Mouse (Mus musculus) midbrain, embryonic 14.5 days (tissue): ENCODE measurements around the gene Tenm3. TPM values are rescaled to one million over a fixed set of nuclear protein-coding genes. Genes with fewer than 3 reads are reported as not detected.

Source experiments
- ATAC-seq: fragments of 200-750 bp; cut with Nextera tagmentation; 2 replicates; pipeline ENCODE4 v1.8.0; 2017; ENCODE audit warnings: moderate number of reproducible peaks, moderate library complexity; ENCODE audit not compliant: low FRiP score, low TSS enrichment
- DNase-seq: peaks from one replicate; pipeline ENCODE4 v3.0.0-alpha.2; 2015
- H3K27ac ChIP-seq: fragments of 300-500 bp; sonication (generic); replicated peaks from 2 replicates; pipeline ENCODE4 v1.5.1; 2014; ENCODE audit warnings: mild to moderate bottlenecking, low read depth, low read length, moderate library complexity
- H3K27me3 ChIP-seq: fragments of 300-500 bp; sonication (generic); 2 replicates; pipeline ENCODE4 v1.6.1; 2014; ENCODE audit warnings: low read length, control low read depth, mixed read lengths; ENCODE audit not compliant: control insufficient read depth, insufficient read depth
- H3K36me3 ChIP-seq: fragments of 300-500 bp; sonication (generic); 2 replicates; pipeline ENCODE4 v1.6.1; 2014; ENCODE audit warnings: low read length, control low read depth; ENCODE audit not compliant: control insufficient read depth, insufficient read depth
- H3K4me1 ChIP-seq: fragments of 300-500 bp; sonication (generic); 2 replicates; pipeline ENCODE4 v1.6.1; 2014; ENCODE audit warnings: mild to moderate bottlenecking, antibody characterized with exemption, low read length, control low read depth; ENCODE audit not compliant: control insufficient read depth, insufficient read depth
- H3K4me2 ChIP-seq: fragments of 300-500 bp; sonication (generic); 2 replicates; pipeline ENCODE4 v1.6.1; 2014; ENCODE audit warnings: mild to moderate bottlenecking, low read length, moderate library complexity
- H3K4me3 ChIP-seq: fragments of 300-500 bp; sonication (generic); replicated peaks from 2 replicates; pipeline ENCODE4 v1.5.1; 2014; ENCODE audit warnings: low read depth, low read length
- H3K9ac ChIP-seq: fragments of 300-500 bp; sonication (generic); replicated peaks from 2 replicates; pipeline ENCODE4 v1.6.1; 2014; ENCODE audit warnings: mild to moderate bottlenecking, low read length, moderate library complexity
- H3K9me3 ChIP-seq: fragments of 300-500 bp; sonication (generic); 2 replicates; pipeline ENCODE4 v1.6.1; 2016; ENCODE audit warnings: low read length, control low read depth, mixed read lengths; ENCODE audit not compliant: control insufficient read depth
- WGBS: fragments of 180-500 bp; shearing (Covaris S2); extraction: QIAGEN DNeasy Blood & Tissue Kit; methylation state at CpG from one replicate; pipeline ENCODE4 v1.1.7; 2014; 5-methylcytosine and 5-hydroxymethylcytosine counted together
- polyA plus RNA-seq: library from polyadenylated mRNA; unstranded; fragments of >200 nt; fragmentation: Nextera tagmentation; extraction: Ambion mirVana; gene quantifications from 2 replicates; pipeline ENCODE4 v1.2.1, GENCODE M21; 2014

The Tenm3 gene
- polyA plus RNA-seq, 1 experiment from 2014 or later, result 61.6 TPM

- no peak for DNase-seq
- no peaks in the 10 kb centered on the region for H3K9me3 ChIP-seq
- no peak overlapping the region for H3K9ac ChIP-seq
- WGBS, result 71% methylated on average over 8 of the region's 8 CpGs
- no peak overlapping the region for H3K4me2 ChIP-seq
- H3K27me3 ChIP-seq, result no peaks in the 10 kb centered on the region
- no peaks in the 10 kb centered on the region for H3K36me3 ChIP-seq
- ATAC-seq, result no peak
- no peak overlapping the region for H3K27ac ChIP-seq
- H3K4me1 ChIP-seq, result 0 out of 2 replicates have a peak, but pooled peaks cover 3% of the 10 kb centered on the region
- H3K4me3 ChIP-seq, result no peak overlapping the region
These were observed 321.7 kb downstream of the Tenm3 start for GRCm38 (mm10) chr8:48522004-48522403.

- no peaks in the 10 kb centered on the region for H3K36me3 ChIP-seq
- H3K27me3 ChIP-seq, result no peaks in the 10 kb centered on the region
- H3K4me2 ChIP-seq, result no peak overlapping the region
- no peak overlapping the region for H3K27ac ChIP-seq
- 0 out of 2 replicates have a peak, but pooled peaks cover 3% of the 10 kb centered on the region for H3K4me1 ChIP-seq
- ATAC-seq (no peak), DNase-seq (no peak)
- H3K9me3 ChIP-seq, result no peaks in the 10 kb centered on the region
- H3K4me3 ChIP-seq, result no peak overlapping the region
- H3K9ac ChIP-seq, result no peak overlapping the region
These were observed 326.3 kb downstream of the Tenm3 start for GRCm38 (mm10) chr8:48517431-48517830.

- Histone ChIP-seq H3K9me3 (no peaks in the 10 kb centered on the region), H3K4me1 (peaks cover 10% of the 10 kb centered on the region), H3K9ac (no peak overlapping the region), H3K27ac (no peak overlapping the region), H3K27me3 (no peaks in the 10 kb centered on the region), H3K4me2 (no peak overlapping the region), H3K4me3 (no peak overlapping the region), H3K36me3 (no peaks in the 10 kb centered on the region)
- ATAC-seq, result no peak
- WGBS, result 85% methylated on average over 4 of the region's 4 CpGs
- DNase-seq, result no peak
These were observed 329.5 kb downstream of the Tenm3 start for GRCm38 (mm10) chr8:48514230-48514629.

GRCm38 (mm10) chr8:48513801-48514200 is 329.9 kb downstream of the Tenm3 start:
- DNase-seq, result no peak
- Histone ChIP-seq H3K4me3 (no peak overlapping the region), H3K27me3 (no peaks in the 10 kb centered on the region), H3K4me2 (no peak overlapping the region), H3K9ac (no peak overlapping the region), H3K27ac (no peak overlapping the region), H3K9me3 (no peaks in the 10 kb centered on the region), H3K4me1 (peaks cover 14% of the 10 kb centered on the region), H3K36me3 (no peaks in the 10 kb centered on the region)
- WGBS, result 97% methylated on average over 7 of the region's 7 CpGs
- no peak for ATAC-seq

- no peak overlapping the region for H3K27ac ChIP-seq
- peaks cover 14% of the 10 kb centered on the region for H3K4me1 ChIP-seq
- WGBS, result 83% methylated on average over 12 of the region's 12 CpGs
- no peaks in the 10 kb centered on the region for H3K36me3 ChIP-seq
- no peaks in the 10 kb centered on the region for H3K9me3 ChIP-seq
- H3K27me3 ChIP-seq, result no peaks in the 10 kb centered on the region
- H3K4me3 ChIP-seq, result no peak overlapping the region
- no peak overlapping the region for H3K9ac ChIP-seq
- no peak for DNase-seq
- ATAC-seq, result no peak
- H3K4me2 ChIP-seq, result no peak overlapping the region; the same call in 1 of the 2 replicates
These were observed 332.2 kb downstream of the Tenm3 start for GRCm38 (mm10) chr8:48511546-48511945.

GRCm38 (mm10) chr8:48511137-48511536 is 332.6 kb downstream of the Tenm3 start:
- H3K27ac ChIP-seq, result no peak overlapping the region
- no peak overlapping the region for H3K9ac ChIP-seq
- no peaks in the 10 kb centered on the region for H3K36me3 ChIP-seq
- H3K4me3 ChIP-seq, result no peak overlapping the region
- ATAC-seq, result no peak
- no peaks in the 10 kb centered on the region for H3K9me3 ChIP-seq
- WGBS, result 84% methylated on average over 14 of the region's 14 CpGs
- H3K4me1 ChIP-seq, result peaks cover 14% of the 10 kb centered on the region
- no peak overlapping the region for H3K4me2 ChIP-seq
- no peaks in the 10 kb centered on the region for H3K27me3 ChIP-seq
- peak; percentile 52 for DNase-seq

GRCm38 (mm10) chr8:48508641-48509599 is 334.8 kb downstream of the Tenm3 start:
- H3K9ac ChIP-seq, result peak overlapping the region; percentile 53
- ATAC-seq (peak; percentile 78), DNase-seq (peak; percentile 80)
- H3K27me3 ChIP-seq, result no peaks in the 10 kb centered on the region
- peak overlapping the region; percentile 33 for H3K4me3 ChIP-seq
- 21% methylated on average over 29 of the region's 29 CpGs for WGBS
- no peaks in the 10 kb centered on the region for H3K9me3 ChIP-seq
- peaks cover 14% of the 10 kb centered on the region for H3K4me1 ChIP-seq
- peak overlapping the region; percentile 61 for H3K4me2 ChIP-seq
- H3K27ac ChIP-seq, result peak overlapping the region; percentile 82
- no peaks in the 10 kb centered on the region for H3K36me3 ChIP-seq

GRCm38 (mm10) chr8:48507719-48508501 is 335.8 kb downstream of the Tenm3 start:
- no peaks in the 10 kb centered on the region for H3K36me3 ChIP-seq
- H3K27ac ChIP-seq, result no peak overlapping the region
- no peak for DNase-seq
- 80% methylated on average over 10 of the region's 10 CpGs for WGBS
- H3K4me3 ChIP-seq, result no peak overlapping the region
- peaks cover 14% of the 10 kb centered on the region for H3K4me1 ChIP-seq
- no peaks in the 10 kb centered on the region for H3K9me3 ChIP-seq
- H3K27me3 ChIP-seq, result no peaks in the 10 kb centered on the region
- peak overlapping the region; percentile 61 for H3K4me2 ChIP-seq
- no peak for ATAC-seq
- no peak overlapping the region for H3K9ac ChIP-seq
